Comparison of ENCODE assay signal across 11 mouse cellular contexts in the genomic region with DNA sequence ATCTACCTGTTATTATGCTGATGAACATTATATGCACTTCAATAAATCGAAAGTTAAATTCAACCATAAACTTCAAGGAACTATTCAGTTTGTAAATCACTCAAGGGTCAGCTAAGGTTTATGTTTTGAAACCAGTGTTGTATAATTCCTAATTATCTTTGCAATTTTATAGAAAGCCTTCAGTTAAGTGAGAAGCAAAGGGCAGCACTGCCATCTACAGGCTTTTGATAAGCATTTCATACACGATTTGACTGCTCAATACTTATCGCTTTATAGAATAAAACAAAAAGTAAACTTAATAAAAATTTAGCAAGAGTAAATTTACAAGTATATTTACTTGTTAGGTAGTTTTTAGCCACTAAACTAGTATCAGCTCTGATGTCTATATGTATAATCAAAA. TPM values are rescaled to one million over a fixed set of nuclear protein-coding genes. Genes with fewer than 3 reads are reported as not detected.
DNase-seq lines count a peak whose midpoint lies in the region; ATAC-seq lines count a peak whose summit lies in the region.
"Had no signal": no experiment of that assay in that cellular context is flagged by ENCODE, and none has a peak within 500 bp of the region (broad histone marks: within the 10 kb centered on the region; RNA-seq: fewer than 3 reads in every experiment).

No protein-coding gene starts in this region.

- no peaks in the 10 kb centered on the region for H3K4me1 ChIP-seq in kidney, embryonic 16.5 days (ENCODE audit: insufficient read depth, low read length)
- no peaks in the 10 kb centered on the region for H3K4me1 ChIP-seq in hindbrain, embryonic 13.5 days (replicated peaks)

- WGBS in kidney, embryonic 16.5 days = 71% methylated on average over 3 of the region's 3 CpGs
- WGBS in hindbrain, embryonic 13.5 days = 81% methylated on average over 3 of the region's 3 CpGs

- no peak overlapping the region for H3K4me2 ChIP-seq in kidney, embryonic 16.5 days (replicated peaks; ENCODE audit: low read depth, low read length)
- H3K4me2 ChIP-seq in hindbrain, embryonic 13.5 days = no peak overlapping the region

- peak; percentile 36 for DNase-seq in kidney, postnatal 10 days
- peak; percentile 4 for DNase-seq in MEL-GATA-1-ER (ENCODE audit: extremely low read depth, low read depth)
- DNase-seq in brain, embryonic 18.5 days (ENCODE audit: low read depth, low spot score) = peak; percentile 28
- no peak for DNase-seq in urinary bladder, adult 18-20 months (ENCODE audit: low spot score in 2 of 2)
- DNase-seq: cerebellum, adult 11 months; heart, postnatal 36 days had no signal

- H3K27ac ChIP-seq in kidney, embryonic 16.5 days (ENCODE audit: low read length) = no peak overlapping the region
- no peak overlapping the region for H3K27ac ChIP-seq in hindbrain, embryonic 13.5 days
- H3K27ac ChIP-seq: macrophage had no signal

- no peak for ATAC-seq in kidney, embryonic 16.5 days (ENCODE audit: low FRiP score, low TSS enrichment)
- peak; percentile 57; the same call in 1 of the 2 replicates for ATAC-seq in megakaryocyte-erythroid progenitor cell, adult 5-6 weeks (replicated peaks; ENCODE audit: low FRiP score, low TSS enrichment, poor library complexity, severe bottlenecking)
- no peak for ATAC-seq in hindbrain, embryonic 13.5 days (ENCODE audit: low FRiP score)

- H3K27me3 ChIP-seq in kidney, embryonic 16.5 days (ENCODE audit: insufficient read depth, low read length) = no peaks in the 10 kb centered on the region
- H3K27me3 ChIP-seq in hindbrain, embryonic 13.5 days = no peaks in the 10 kb centered on the region

- no peaks in the 10 kb centered on the region for H3K9me3 ChIP-seq in kidney, embryonic 16.5 days (ENCODE audit: low read length)
- H3K9me3 ChIP-seq in hindbrain, embryonic 13.5 days = no peaks in the 10 kb centered on the region

- H3K4me3 ChIP-seq in kidney, embryonic 16.5 days (ENCODE audit: low read length) = no peak overlapping the region
- no peak overlapping the region for H3K4me3 ChIP-seq in hindbrain, embryonic 13.5 days

- H3K9ac ChIP-seq in kidney, embryonic 16.5 days (replicated peaks; ENCODE audit: low read length) = no peak overlapping the region
- H3K9ac ChIP-seq in hindbrain, embryonic 13.5 days = no peak overlapping the region

- H3K36me3 ChIP-seq in kidney, embryonic 16.5 days (ENCODE audit: insufficient read depth, low read length) = no peaks in the 10 kb centered on the region
- H3K36me3 ChIP-seq in hindbrain, embryonic 13.5 days = no peaks in the 10 kb centered on the region

RNA-seq across cellular contexts. Expression of a gene that starts 50.7 kb away (rescaled TPM):
- polyA plus RNA-seq in kidney, embryonic 16.5 days (2015; fragmentation: Nextera tagmentation; extraction: Ambion mirVana) = not detected in 2 replicates
- total RNA-seq in megakaryocyte-erythroid progenitor cell, adult 5-6 weeks (2014; fragmentation: Nextera tagmentation) = not detected in 2 replicates
- not detected in 2 replicates for total RNA-seq in megakaryocyte-erythroid progenitor cell, adult 5-6 weeks (2017)
- not detected in 2 replicates for polyA plus RNA-seq in hindbrain, embryonic 13.5 days (2015; fragmentation: Nextera tagmentation; extraction: Ambion mirVana)
- total RNA-seq: heart, postnatal 36 days had no signal
- polyA plus RNA-seq: macrophage; testis, adult 2 months had no signal

RNA-seq across cellular contexts. Expression of a gene that starts 53.1 kb away (rescaled TPM):
- polyA plus RNA-seq in kidney, embryonic 16.5 days (2015; fragmentation: Nextera tagmentation; extraction: Ambion mirVana) = 34.5 and 36.3 TPM in 2 replicates
- total RNA-seq in megakaryocyte-erythroid progenitor cell, adult 5-6 weeks (2014; fragmentation: Nextera tagmentation) = 13.3 and 15.3 TPM in 2 replicates
- 11.8 and 14.4 TPM in 2 replicates for total RNA-seq in megakaryocyte-erythroid progenitor cell, adult 5-6 weeks (2017)
- 6.1 and 7.3 TPM in 2 replicates for polyA plus RNA-seq in hindbrain, embryonic 13.5 days (2015; fragmentation: Nextera tagmentation; extraction: Ambion mirVana)

Comparison
In these comparisons a context has a peak if more than half of its experiments do, and no peak if none do; other contexts are left out.
1. DNase-seq: peak in kidney, postnatal 10 days (single experiment), MEL-GATA-1-ER (single experiment) and brain, embryonic 18.5 days (single experiment); none in urinary bladder, adult 18-20 months (0 of 2).